Mouse (Mus musculus): Measurements from ENCODE around the gene Rlf. TPM values are rescaled to one million over a fixed set of nuclear protein-coding genes. Genes with fewer than 3 reads are reported as not detected.

The Rlf gene
- polyA plus RNA-seq (2011; ENCODE audit: insufficient read length, low read depth, missing spikeins), result 29.2 and 30.0 TPM in 2 replicates

- TF ChIP-seq CTCF (IDR thresholded peaks at IDR 0.05; ENCODE audit: borderline replicate concordance, insufficient read depth, low read length), result no peak
- peak; percentile 78 for TF ChIP-seq POLR2A (IDR thresholded peaks at IDR 0.05; ENCODE audit: low read depth, low read length)
- Histone ChIP-seq H3K4me1 (ENCODE audit: control insufficient read depth, insufficient read depth, low read length) (peaks cover 10% of the 10 kb centered on the region), H3K4me3 (ENCODE audit: insufficient read depth, low read length) (peak within 1 kb of the TSS; percentile 77), H3K27ac (ENCODE audit: insufficient read depth, low read length) (peak within 1 kb of the TSS; percentile 33)
Measured at GRCm38 (mm10) chr4:121214793-121215304, at the start of gene Rlf. Gene Rlf (minus strand): TSS chr4:121215084.

GRCm38 (mm10) chr4:121241612-121242000 is 26.7 kb upstream of the Rlf start:
- TF ChIP-seq POLR2A (IDR thresholded peaks at IDR 0.05; ENCODE audit: low read depth, low read length) (no peak), CTCF (IDR thresholded peaks at IDR 0.05; ENCODE audit: borderline replicate concordance, insufficient read depth, low read length) (no peak)
- H3K4me3 ChIP-seq (ENCODE audit: insufficient read depth, low read length), result no peak overlapping the region
- no peaks in the 10 kb centered on the region for H3K4me1 ChIP-seq (ENCODE audit: control insufficient read depth, insufficient read depth, low read length)
- no peak overlapping the region for H3K27ac ChIP-seq (ENCODE audit: insufficient read depth, low read length)

GRCm38 (mm10) chr4:121240637-121241611 is 26.0 kb upstream of the Rlf start:
- TF ChIP-seq CTCF (IDR thresholded peaks at IDR 0.05; ENCODE audit: borderline replicate concordance, insufficient read depth, low read length), result no peak
- no peak for TF ChIP-seq POLR2A (IDR thresholded peaks at IDR 0.05; ENCODE audit: low read depth, low read length)
- H3K4me1 ChIP-seq (ENCODE audit: control insufficient read depth, insufficient read depth, low read length), result no peaks in the 10 kb centered on the region
- H3K27ac ChIP-seq (ENCODE audit: insufficient read depth, low read length), result no peak overlapping the region
- no peak overlapping the region for H3K4me3 ChIP-seq (ENCODE audit: insufficient read depth, low read length)

GRCm38 (mm10) chr4:121239878-121240277 is 25.0 kb upstream of the Rlf start:
- Histone ChIP-seq H3K4me1 (ENCODE audit: control insufficient read depth, insufficient read depth, low read length) (no peaks in the 10 kb centered on the region), H3K4me3 (ENCODE audit: insufficient read depth, low read length) (no peak overlapping the region), H3K27ac (ENCODE audit: insufficient read depth, low read length) (no peak overlapping the region)
- TF ChIP-seq POLR2A (IDR thresholded peaks at IDR 0.05; ENCODE audit: low read depth, low read length) (no peak), CTCF (IDR thresholded peaks at IDR 0.05; ENCODE audit: borderline replicate concordance, insufficient read depth, low read length) (no peak)

- Histone ChIP-seq H3K4me3 (ENCODE audit: insufficient read depth, low read length) (no peak overlapping the region), H3K4me1 (ENCODE audit: control insufficient read depth, insufficient read depth, low read length) (no peaks in the 10 kb centered on the region; the same call in 1 of the 2 replicates), H3K27ac (ENCODE audit: insufficient read depth, low read length) (no peak overlapping the region)
- 0 out of 2 replicates have a peak, but pooled peaks have one; percentile 16 for TF ChIP-seq CTCF (IDR thresholded peaks at IDR 0.05; ENCODE audit: borderline replicate concordance, insufficient read depth, low read length)
- TF ChIP-seq POLR2A (IDR thresholded peaks at IDR 0.05; ENCODE audit: low read depth, low read length), result no peak
Measured at GRCm38 (mm10) chr4:121231772-121232414, 17.0 kb upstream of the Rlf start.

GRCm38 (mm10) chr4:121230943-121231614 is 16.2 kb upstream of the Rlf start:
- TF ChIP-seq CTCF (IDR thresholded peaks at IDR 0.05; ENCODE audit: borderline replicate concordance, insufficient read depth, low read length) (no peak), POLR2A (IDR thresholded peaks at IDR 0.05; ENCODE audit: low read depth, low read length) (no peak)
- Histone ChIP-seq H3K27ac (ENCODE audit: insufficient read depth, low read length) (no peak overlapping the region), H3K4me1 (ENCODE audit: control insufficient read depth, insufficient read depth, low read length) (no peaks in the 10 kb centered on the region; the same call in 1 of the 2 replicates), H3K4me3 (ENCODE audit: insufficient read depth, low read length) (no peak overlapping the region)

- Histone ChIP-seq H3K4me1 (ENCODE audit: control insufficient read depth, insufficient read depth, low read length) (no peaks in the 10 kb centered on the region; the same call in 1 of the 2 replicates), H3K27ac (ENCODE audit: insufficient read depth, low read length) (no peak overlapping the region), H3K4me3 (ENCODE audit: insufficient read depth, low read length) (no peak overlapping the region)
- TF ChIP-seq POLR2A (IDR thresholded peaks at IDR 0.05; ENCODE audit: low read depth, low read length) (no peak), CTCF (IDR thresholded peaks at IDR 0.05; ENCODE audit: borderline replicate concordance, insufficient read depth, low read length) (no peak)
Measured at GRCm38 (mm10) chr4:121227072-121227471, 12.2 kb upstream of the Rlf start.

GRCm38 (mm10) chr4:121225177-121225576 is 10.3 kb upstream of the Rlf start:
- no peak overlapping the region for H3K27ac ChIP-seq (ENCODE audit: insufficient read depth, low read length)
- TF ChIP-seq POLR2A (IDR thresholded peaks at IDR 0.05; ENCODE audit: low read depth, low read length) (no peak), CTCF (IDR thresholded peaks at IDR 0.05; ENCODE audit: borderline replicate concordance, insufficient read depth, low read length) (no peak)
- H3K4me3 ChIP-seq (ENCODE audit: insufficient read depth, low read length), result no peak overlapping the region
- no peaks in the 10 kb centered on the region for H3K4me1 ChIP-seq (ENCODE audit: control insufficient read depth, insufficient read depth, low read length)

GRCm38 (mm10) chr4:121223136-121223535 is 8.3 kb upstream of the Rlf start:
- H3K27ac ChIP-seq (ENCODE audit: insufficient read depth, low read length), result no peak overlapping the region
- TF ChIP-seq CTCF (IDR thresholded peaks at IDR 0.05; ENCODE audit: borderline replicate concordance, insufficient read depth, low read length), result no peak
- no peak for TF ChIP-seq POLR2A (IDR thresholded peaks at IDR 0.05; ENCODE audit: low read depth, low read length)
- H3K4me3 ChIP-seq (ENCODE audit: insufficient read depth, low read length), result no peak overlapping the region
- H3K4me1 ChIP-seq (ENCODE audit: control insufficient read depth, insufficient read depth, low read length), result no peaks in the 10 kb centered on the region
